Mouse (Mus musculus) induced T-regulatory cell, adult 2 months (primary cell): ENCODE data around the gene Amdhd2.

Source experiments
- DNase-seq: peaks from one replicate; pipeline ENCODE4 v3.0.0-alpha.2; 2012; ENCODE audit warnings: low read depth

Gene Amdhd2

GRCm38 (mm10) chr17:24197032-24197824 is 33.7 kb upstream of the Amdhd2 start:
- no peak for DNase-seq

GRCm38 (mm10) chr17:24195349-24195748 is 31.8 kb upstream of the Amdhd2 start:
- DNase-seq: no peak

- no peak for DNase-seq
Observed at GRCm38 (mm10) chr17:24193769-24194168, 30.2 kb upstream of the Amdhd2 start.

GRCm38 (mm10) chr17:24193268-24193667 is 29.7 kb upstream of the Amdhd2 start:
- no peak for DNase-seq

- no peak for DNase-seq
Observed at GRCm38 (mm10) chr17:24192848-24193247, 29.3 kb upstream of the Amdhd2 start.

- no peak for DNase-seq
Observed at GRCm38 (mm10) chr17:24191481-24191880, 27.9 kb upstream of the Amdhd2 start.

- no peak for DNase-seq
Observed at GRCm38 (mm10) chr17:24190934-24191333, 27.4 kb upstream of the Amdhd2 start.

- DNase-seq: no peak
Observed at GRCm38 (mm10) chr17:24174259-24174658, 10.7 kb upstream of the Amdhd2 start.

GRCm38 (mm10) chr17:24173423-24173822 is 9.9 kb upstream of the Amdhd2 start:
- peak; percentile 86 for DNase-seq

GRCm38 (mm10) chr17:24171738-24172137 is 8.2 kb upstream of the Amdhd2 start:
- DNase-seq: no peak

- DNase-seq: peak; percentile 18
Observed at GRCm38 (mm10) chr17:24170729-24171128, 7.2 kb upstream of the Amdhd2 start.

- DNase-seq: no peak
Observed at GRCm38 (mm10) chr17:24170125-24170524, 6.6 kb upstream of the Amdhd2 start.

GRCm38 (mm10) chr17:24169317-24170065 is 5.9 kb upstream of the Amdhd2 start, which contains the start of gene Atp6v0c:
Gene Atp6v0c (minus strand): TSS chr17:24169702.
- DNase-seq: peak; percentile 99

- peak; percentile 94 for DNase-seq
Observed at GRCm38 (mm10) chr17:24168590-24169277, 5.2 kb upstream of the Amdhd2 start.

- no peak for DNase-seq
Observed at GRCm38 (mm10) chr17:24167891-24168505, 4.4 kb upstream of the Amdhd2 start.

GRCm38 (mm10) chr17:24167120-24167519 is 3.6 kb upstream of the Amdhd2 start:
- DNase-seq: no peak

- no peak for DNase-seq
Observed at GRCm38 (mm10) chr17:24164566-24165259, 1.1 kb upstream of the Amdhd2 start.

- DNase-seq: peak; percentile 62
Observed at GRCm38 (mm10) chr17:24162584-24163175, 886 bp downstream of the Amdhd2 start.

- no peak for DNase-seq
Observed at GRCm38 (mm10) chr17:24161466-24161865, 2.1 kb downstream of the Amdhd2 start.

- no peak for DNase-seq
Observed at GRCm38 (mm10) chr17:24157526-24157925, 6.0 kb downstream of the Amdhd2 start.

- DNase-seq: no peak
Observed at GRCm38 (mm10) chr17:24157121-24157520, 6.4 kb downstream of the Amdhd2 start.
